Mouse (Mus musculus) megakaryocyte, embryonic 14.5 days (primary cell): ENCODE results near the gene Ccdc136. TPM values are rescaled to one million over a fixed set of nuclear protein-coding genes. Genes with fewer than 3 reads are reported as not detected.

Experiments
- H3K27me3 ChIP-seq: replicated peaks from 2 replicates; pipeline ENCODE3; 2012; ENCODE audit warnings: inconsistent platforms
- H3K36me3 ChIP-seq: replicated peaks from 2 replicates; pipeline ENCODE3; 2012; ENCODE audit warnings: low read length, inconsistent platforms, mixed read lengths
- H3K4me1 ChIP-seq: 2 replicates; pipeline ENCODE4 v1.6.1; 2012; ENCODE audit warnings: inconsistent platforms
- H3K4me3 ChIP-seq: replicated peaks from 2 replicates; pipeline ENCODE3; 2012; ENCODE audit warnings: moderate library complexity, mild to moderate bottlenecking, inconsistent platforms
- H3K9me3 ChIP-seq: 2 replicates; pipeline ENCODE4 v1.6.1; 2012; ENCODE audit warnings: inconsistent platforms
- FLI1 ChIP-seq: IDR thresholded peaks from 2 replicates; pipeline ENCODE4 v1.6.1; 2012; ENCODE audit warnings: low read length, inconsistent platforms, mixed read lengths
- GATA1 ChIP-seq: IDR thresholded peaks from 3 replicates; pipeline ENCODE4 v1.6.1; 2012; ENCODE audit warnings: mixed read lengths, low read length, inconsistent platforms, borderline replicate concordance
- polyA plus RNA-seq: library from polyadenylated mRNA; stranded (reverse); fragments of >175 nt; gene quantifications from 2 replicates; pipeline ENCODE4 v1.2.3, GENCODE M21; 2012; ENCODE audit warnings: low replicate concordance; ENCODE audit not compliant: insufficient read depth

Ccdc136 gene
- polyA plus RNA-seq, 1 experiment = not detected

DNA sequence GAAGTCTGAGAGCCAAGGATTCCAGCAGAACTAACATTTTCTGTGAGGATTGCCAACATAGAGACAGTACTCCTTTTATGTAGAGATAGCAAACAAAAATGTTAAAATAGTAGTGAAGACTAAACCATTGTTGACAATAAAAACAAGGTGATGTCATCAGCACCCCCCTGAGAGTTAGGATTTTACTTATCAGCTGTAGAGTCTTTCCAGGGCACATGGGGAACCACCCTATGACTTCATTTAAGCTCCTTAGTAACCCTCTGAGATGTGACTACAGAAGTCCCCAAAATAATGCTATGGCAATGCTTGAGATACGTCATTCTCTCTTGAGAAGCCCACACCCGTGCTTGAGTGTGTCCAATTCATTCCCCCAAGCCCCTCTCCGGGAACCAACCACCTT lies 67.3 kb downstream of the Ccdc136 start:
- Histone ChIP-seq H3K9me3 (no peaks in the 10 kb centered on the region), H3K36me3 (no peaks in the 10 kb centered on the region), H3K27me3 (peaks cover 40% of the 10 kb centered on the region), H3K4me1 (peaks cover 6% of the 10 kb centered on the region), H3K4me3 (no peak overlapping the region)
- TF ChIP-seq FLI1 = no peak

DNA sequence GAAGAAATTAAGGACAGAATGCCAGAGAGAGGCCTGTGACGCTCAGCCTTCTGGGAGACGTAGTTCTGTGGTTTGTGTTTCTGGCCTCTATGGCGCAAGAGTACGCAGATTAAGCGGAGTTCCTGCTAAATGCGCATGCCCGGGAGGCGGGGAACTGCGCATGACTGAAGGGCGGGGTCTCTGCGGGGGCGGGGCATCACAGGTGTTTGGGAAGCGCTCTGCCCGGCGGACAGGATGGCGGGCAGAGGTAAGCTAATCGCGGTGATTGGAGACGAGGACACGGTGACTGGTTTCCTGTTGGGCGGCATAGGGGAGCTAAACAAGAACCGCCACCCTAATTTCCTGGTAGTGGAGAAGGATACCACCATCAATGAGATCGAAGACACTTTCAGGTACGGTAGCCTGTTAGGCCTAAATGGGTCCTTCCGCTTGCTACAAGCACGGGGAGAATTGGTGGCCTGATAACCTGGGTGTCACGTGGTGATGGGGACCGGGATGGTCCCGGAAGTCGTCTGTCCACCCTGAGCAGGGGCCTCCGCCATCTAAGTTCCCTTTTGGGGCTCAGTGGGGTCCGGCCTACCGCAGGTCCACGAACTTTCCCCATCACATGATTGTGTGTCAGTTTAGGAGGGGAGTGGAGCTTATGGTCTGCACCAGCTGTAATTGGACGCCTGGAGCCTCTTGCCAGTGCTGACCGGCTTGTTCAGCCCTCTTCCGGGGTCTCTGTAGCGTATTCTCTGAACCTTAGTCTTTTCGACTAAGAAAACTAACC lies 71.7 kb downstream of the Ccdc136 start, which contains the start of gene Atp6v1f:
TSS of gene Atp6v1f (plus strand) at position 136 of the 772 bp plus-strand sequence.
- Histone ChIP-seq H3K27me3 (peaks cover 9% of the 10 kb centered on the region), H3K4me1 (peaks cover 14% of the 10 kb centered on the region), H3K36me3 (peaks cover 36% of the 10 kb centered on the region), H3K4me3 (peak within 1 kb of the TSS; percentile 92), H3K9me3 (no peaks in the 10 kb centered on the region)
- no peak for TF ChIP-seq FLI1
- no peak for TF ChIP-seq GATA1

DNA sequence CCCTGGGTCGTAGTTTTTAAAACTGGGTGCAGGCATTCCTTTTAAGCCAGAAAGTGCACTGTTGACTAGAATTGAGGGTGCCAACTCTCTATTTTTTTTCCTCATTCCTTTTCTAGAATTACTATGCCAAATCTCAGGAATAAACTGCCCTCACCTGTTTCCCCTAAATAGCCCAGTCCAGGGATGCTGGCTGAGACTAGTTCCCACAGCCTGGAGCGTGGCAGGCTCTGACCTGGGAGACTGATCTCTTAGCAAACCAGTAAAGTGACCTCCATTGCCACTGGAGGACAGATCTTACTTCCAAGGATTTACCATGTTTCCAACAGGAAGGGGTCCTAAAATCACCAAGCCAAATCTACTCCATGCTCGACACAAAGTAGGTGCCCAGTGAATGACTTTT lies 72.7 kb downstream of the Ccdc136 start:
- Histone ChIP-seq H3K36me3 (peaks cover 40% of the 10 kb centered on the region), H3K4me3 (peak overlapping the region; percentile 92), H3K9me3 (no peaks in the 10 kb centered on the region), H3K27me3 (peaks cover 5% of the 10 kb centered on the region), H3K4me1 (peaks cover 18% of the 10 kb centered on the region)
- TF ChIP-seq GATA1 (no peak), FLI1 (no peak)

DNA sequence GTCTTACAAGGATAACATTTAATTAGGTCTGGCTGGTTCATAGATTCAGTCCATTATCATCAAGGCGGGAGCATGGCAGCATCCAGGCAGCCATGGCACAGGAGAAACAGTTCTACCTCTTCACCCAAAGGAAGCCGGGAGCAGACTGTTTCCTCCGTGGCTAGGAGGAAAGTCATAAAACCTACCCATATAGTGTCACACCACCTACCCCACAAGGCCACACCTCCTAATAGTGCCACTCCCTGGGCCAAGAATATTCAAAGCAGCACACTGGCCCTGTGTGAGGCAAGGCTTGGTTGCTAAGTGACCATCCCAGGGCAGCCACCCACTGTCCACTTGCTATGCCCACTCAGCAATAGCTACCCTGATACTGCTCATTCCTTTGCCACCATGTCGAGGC lies 75.0 kb downstream of the Ccdc136 start, which contains the start of gene Atp6v1fnb:
TSS of gene Atp6v1fnb (plus strand) at position 301 of the 400 bp plus-strand sequence.
- H3K9me3 ChIP-seq = no peaks in the 10 kb centered on the region
- peaks cover 40% of the 10 kb centered on the region for H3K36me3 ChIP-seq
- TF ChIP-seq GATA1 (no peak), FLI1 (no peak)
- no peak within 1 kb of the TSS for H3K4me3 ChIP-seq
- H3K27me3 ChIP-seq = peaks cover 12% of the 10 kb centered on the region
- peaks cover 26% of the 10 kb centered on the region for H3K4me1 ChIP-seq

DNA sequence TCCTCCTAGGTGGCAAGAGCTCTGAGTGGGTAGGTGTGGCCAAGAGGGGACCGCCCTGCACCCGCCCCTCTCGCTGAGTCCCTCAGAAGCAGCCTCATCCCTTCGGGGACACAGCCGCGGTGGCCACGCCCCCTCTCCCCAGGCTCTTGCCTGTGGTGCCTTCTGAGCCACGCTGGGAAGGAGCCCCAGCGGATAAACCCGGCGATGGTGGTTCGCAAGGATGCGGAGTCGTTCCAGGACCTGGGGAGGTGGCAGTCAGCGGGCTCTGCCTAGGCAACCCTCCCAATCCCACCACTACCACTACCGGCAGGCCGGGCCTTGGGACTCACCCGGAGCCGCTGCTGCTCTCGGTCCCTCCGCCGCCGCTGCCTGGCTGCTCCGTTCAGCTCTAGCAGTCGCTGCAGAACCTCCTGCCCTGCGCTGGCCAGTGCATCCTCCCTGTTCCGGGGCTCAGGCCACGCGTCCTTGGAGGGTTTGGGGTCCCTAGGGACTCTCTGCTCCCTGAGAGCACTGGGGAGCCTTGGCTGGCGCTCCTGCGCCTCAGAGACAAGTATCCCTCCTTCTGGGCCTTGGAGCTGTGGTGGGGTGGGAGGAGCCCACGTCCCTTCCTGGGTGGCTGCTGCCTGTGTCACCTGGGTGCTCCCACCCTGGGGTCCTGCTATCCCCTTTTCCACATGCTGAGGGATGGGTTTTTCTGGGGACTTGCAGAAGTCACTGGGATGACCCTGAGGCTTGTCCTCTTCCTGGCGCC lies 78.0 kb downstream of the Ccdc136 start:
- Histone ChIP-seq H3K9me3 (0 out of 2 replicates have a peak, but pooled peaks cover 1% of the 10 kb centered on the region), H3K27me3 (peaks cover 41% of the 10 kb centered on the region), H3K4me3 (peak overlapping the region; percentile 92), H3K4me1 (peaks cover 18% of the 10 kb centered on the region), H3K36me3 (peaks cover 36% of the 10 kb centered on the region)
- TF ChIP-seq GATA1 (no peak), FLI1 (no peak)

DNA sequence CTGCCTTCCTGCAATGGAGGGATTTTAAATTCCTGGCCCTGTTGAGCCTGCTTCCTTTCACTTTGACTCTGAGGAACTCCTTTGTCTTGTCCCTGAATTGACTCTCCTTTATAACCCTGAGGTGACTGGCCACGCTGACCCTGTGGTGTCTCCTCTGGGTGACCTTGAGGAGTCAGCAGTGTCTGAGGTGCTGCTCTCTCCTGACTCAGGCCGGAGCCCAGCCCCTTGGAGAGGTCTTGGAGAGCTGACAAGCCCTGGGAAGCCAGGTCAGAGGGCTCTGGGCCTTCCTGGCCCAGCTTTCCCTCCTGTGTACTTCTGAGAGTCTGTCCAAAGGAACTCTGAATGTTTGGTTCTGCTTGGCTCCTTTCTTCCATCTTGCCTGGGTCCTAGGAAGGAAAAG lies 78.6 kb downstream of the Ccdc136 start:
- no peak for TF ChIP-seq GATA1
- TF ChIP-seq FLI1 = no peak
- H3K36me3 ChIP-seq = peaks cover 30% of the 10 kb centered on the region
- H3K27me3 ChIP-seq = peaks cover 46% of the 10 kb centered on the region
- peak overlapping the region; percentile 92 for H3K4me3 ChIP-seq
- H3K4me1 ChIP-seq = peaks cover 16% of the 10 kb centered on the region
- 0 out of 2 replicates have a peak, but pooled peaks cover 4% of the 10 kb centered on the region for H3K9me3 ChIP-seq

Other genes starting within 250 kb of the Ccdc136 start
- gene Rbm28, start 231.3 kb upstream of the Ccdc136 start, polyA plus RNA-seq = 0.61 and 10.4 TPM in 2 replicates
- gene Prrt4, start 216.7 kb upstream of the Ccdc136 start, polyA plus RNA-seq = 36.9 and 51.1 TPM in 2 replicates
- 281 and 443 TPM in 2 replicates for gene Impdh1, start 179.9 kb upstream of the Ccdc136 start, polyA plus RNA-seq
- gene Hilpda, start 123.8 kb upstream of the Ccdc136 start, polyA plus RNA-seq = 14.3 and 43.1 TPM in 2 replicates
- not detected in 2 replicates for gene Fam71f2, start 116.7 kb upstream of the Ccdc136 start, polyA plus RNA-seq
- not detected in 2 replicates for gene Fam71f1, start 77.2 kb upstream of the Ccdc136 start, polyA plus RNA-seq
- 6.4 and 8.2 TPM in 2 replicates for gene Calu, start 48.2 kb upstream of the Ccdc136 start, polyA plus RNA-seq
- not detected in 2 replicates for gene Opn1sw, start 7.8 kb upstream of the Ccdc136 start, polyA plus RNA-seq
- gene Flnc, start 36.9 kb downstream of the Ccdc136 start, polyA plus RNA-seq = not detected in 2 replicates
- 173 and 385 TPM in 2 replicates for gene Atp6v1f, start 71.4 kb downstream of the Ccdc136 start, polyA plus RNA-seq
- gene Atp6v1fnb, start 75.1 kb downstream of the Ccdc136 start, polyA plus RNA-seq = 0.29 TPM in 1 of 2 replicates, not detected in the other
- 0.35 TPM in 1 of 2 replicates, not detected in the other for gene Kcp, start 111.6 kb downstream of the Ccdc136 start, polyA plus RNA-seq
- 7.5 and 22.4 TPM in 2 replicates for gene Irf5, start 130.3 kb downstream of the Ccdc136 start, polyA plus RNA-seq
- 9.7 TPM in 1 of 2 replicates, not detected in the other for gene Tnpo3, start 213.6 kb downstream of the Ccdc136 start, polyA plus RNA-seq